Mouse (Mus musculus) liver, embryonic 14.5 days (tissue): ENCODE measurements at regions not wholly inside any gene's neighbourhood (a gene's known extent, or its start where the extent isn't known, plus 50 kb on each side); places are given as distances from the start of the nearest gene placed in this dataset.

Experiments used
- CTCF ChIP-seq: IDR thresholded peaks from 2 replicates; pipeline ENCODE4 v1.5.1; 2016; ENCODE audit warnings: antibody characterized with exemption, low read depth, control low read depth
- EP300 ChIP-seq: IDR thresholded peaks from 2 replicates; pipeline ENCODE4 v1.6.1; 2016; ENCODE audit warnings: antibody characterized with exemption, low read depth

- TF ChIP-seq CTCF (no peak), EP300 (no peak)
Observed at GRCm38 (mm10) chr1:190527545-190528137, 357.1 kb upstream of the Prox1 start.
